Mouse (Mus musculus) thymus, postnatal 25 days (tissue): Measurements from ENCODE around the gene Ube2f.
A peak's percentile ranks its signal among the peaks of the same experiment; 100 is the strongest.

Experiments used
- DNase-seq: peaks from one replicate; pipeline ENCODE4 v3.0.0; 2022

Gene Ube2f

GRCm38 (mm10) chr1:91249564-91250414 lies at the start of gene Ube2f:
Gene Ube2f (plus strand): TSS chr1:91250304.
- DNase-seq: peak; percentile 86

GRCm38 (mm10) chr1:91201122-91201521 lies 49.0 kb upstream of the Ube2f start:
- DNase-seq: no peak

GRCm38 (mm10) chr1:91204221-91204765 lies 45.8 kb upstream of the Ube2f start:
- DNase-seq: no peak

GRCm38 (mm10) chr1:91205651-91206050 lies 44.5 kb upstream of the Ube2f start:
- no peak for DNase-seq

- no peak for DNase-seq
These were observed 43.8 kb upstream of the Ube2f start for GRCm38 (mm10) chr1:91206336-91206735.

- no peak for DNase-seq
These were observed 43.2 kb upstream of the Ube2f start for GRCm38 (mm10) chr1:91206873-91207272.

- DNase-seq: no peak
These were observed 42.6 kb upstream of the Ube2f start for GRCm38 (mm10) chr1:91207334-91208074.

GRCm38 (mm10) chr1:91209343-91209742 lies 40.8 kb upstream of the Ube2f start:
- DNase-seq: no peak

- no peak for DNase-seq
These were observed 40.3 kb upstream of the Ube2f start for GRCm38 (mm10) chr1:91209785-91210184.

GRCm38 (mm10) chr1:91211099-91211498 lies 39.0 kb upstream of the Ube2f start:
- peak; percentile 84 for DNase-seq

GRCm38 (mm10) chr1:91211591-91212008 lies 38.5 kb upstream of the Ube2f start:
- no peak for DNase-seq

- DNase-seq: no peak
These were observed 34.8 kb upstream of the Ube2f start for GRCm38 (mm10) chr1:91215264-91215663.

- DNase-seq: no peak
These were observed 34.1 kb upstream of the Ube2f start for GRCm38 (mm10) chr1:91215981-91216380.

- no peak for DNase-seq
These were observed 33.4 kb upstream of the Ube2f start for GRCm38 (mm10) chr1:91216504-91217267.

- no peak for DNase-seq
These were observed 30.3 kb upstream of the Ube2f start for GRCm38 (mm10) chr1:91219641-91220321.

- DNase-seq: no peak
These were observed 29.8 kb upstream of the Ube2f start for GRCm38 (mm10) chr1:91220322-91220672.

GRCm38 (mm10) chr1:91226562-91226961 lies 23.5 kb upstream of the Ube2f start:
- no peak for DNase-seq

- no peak for DNase-seq
These were observed 22.6 kb upstream of the Ube2f start for GRCm38 (mm10) chr1:91227381-91228054.

- DNase-seq: no peak
These were observed 19.0 kb upstream of the Ube2f start for GRCm38 (mm10) chr1:91231142-91231541.

- DNase-seq: no peak
These were observed 18.2 kb upstream of the Ube2f start for GRCm38 (mm10) chr1:91231896-91232295.

- no peak for DNase-seq
These were observed 14.7 kb upstream of the Ube2f start for GRCm38 (mm10) chr1:91235395-91235794.

GRCm38 (mm10) chr1:91237676-91238075 lies 12.4 kb upstream of the Ube2f start:
- DNase-seq: no peak
